Mouse (Mus musculus) heart, adult 9 months (tissue): ENCODE results near the gene Per2.

Source experiments
- DNase-seq, 2 experiments: peaks; one replicate each; pipeline ENCODE4 v3.0.0; 2022; ENCODE audit warnings: low spot score in 2 of 2

The Per2 gene

GRCm38 (mm10) chr1:91435606-91436130 is 23.5 kb downstream of the Per2 start:
- no peak for DNase-seq

GRCm38 (mm10) chr1:91434905-91435304 is 24.2 kb downstream of the Per2 start:
- no peak for DNase-seq

GRCm38 (mm10) chr1:91430761-91431160 is 28.4 kb downstream of the Per2 start:
- no peak for DNase-seq

- DNase-seq: no peak
Measured at GRCm38 (mm10) chr1:91429212-91429611, 29.9 kb downstream of the Per2 start.

GRCm38 (mm10) chr1:91428614-91429013 is 30.5 kb downstream of the Per2 start:
- peak; percentile 49 to 79 for DNase-seq

GRCm38 (mm10) chr1:91426397-91426796 is 32.7 kb downstream of the Per2 start:
- DNase-seq: no peak

GRCm38 (mm10) chr1:91420601-91421065 is 38.5 kb downstream of the Per2 start:
- DNase-seq: no peak

- no peak for DNase-seq
Measured at GRCm38 (mm10) chr1:91419862-91420600, 39.1 kb downstream of the Per2 start.

- DNase-seq: no peak
Measured at GRCm38 (mm10) chr1:91417991-91418390, 41.1 kb downstream of the Per2 start.

- DNase-seq: no peak
Measured at GRCm38 (mm10) chr1:91415311-91415710, 43.8 kb downstream of the Per2 start.

GRCm38 (mm10) chr1:91414903-91415302 is 44.2 kb downstream of the Per2 start:
- DNase-seq: no peak

- peak; percentile 84 to 86 for DNase-seq
Measured at GRCm38 (mm10) chr1:91413898-91414594, 45.1 kb downstream of the Per2 start, which contains the start of gene Hes6. TSS of gene Hes6 (minus strand) at chr1:91414038.

GRCm38 (mm10) chr1:91413536-91413897 is 45.6 kb downstream of the Per2 start:
- no peak for DNase-seq

- DNase-seq: peak; percentile 96
Measured at GRCm38 (mm10) chr1:91413030-91413506, 46.1 kb downstream of the Per2 start.

- peak in 1 of 2 experiments; percentile 12 for DNase-seq
Measured at GRCm38 (mm10) chr1:91412286-91413029, 46.7 kb downstream of the Per2 start.

GRCm38 (mm10) chr1:91411631-91412285 is 47.4 kb downstream of the Per2 start:
- DNase-seq: no peak

- DNase-seq: no peak
Measured at GRCm38 (mm10) chr1:91407819-91408218, 51.3 kb downstream of the Per2 start.

- DNase-seq: no peak
Measured at GRCm38 (mm10) chr1:91405406-91406169, 53.5 kb downstream of the Per2 start.

- no peak for DNase-seq
Measured at GRCm38 (mm10) chr1:91404976-91405375, 54.1 kb downstream of the Per2 start.

GRCm38 (mm10) chr1:91398260-91399062 is 60.7 kb downstream of the Per2 start, which contains the start of gene Ilkap:
TSS of gene Ilkap (minus strand) at chr1:91398815.
- peak; percentile 87 to 88 for DNase-seq
